Mouse (Mus musculus): ENCODE data around the gene Ttc41. TPM values are rescaled to one million over a fixed set of nuclear protein-coding genes. Genes with fewer than 3 reads are reported as not detected.

Gene Ttc41
- polyA plus RNA-seq, 2 experiments = 0.98 to 2.5 TPM

- Histone ChIP-seq H3K4me3 (replicated peaks; ENCODE audit: low read length) (no peak overlapping the region), H3K4me1 (ENCODE audit: control insufficient read depth, insufficient read depth, low read length) (0 out of 2 replicates have a peak, but pooled peaks cover 8% of the 10 kb centered on the region), H3K27ac (replicated peaks; ENCODE audit: low read depth, low read length) (no peak overlapping the region), H3K9me3 (ENCODE audit: control insufficient read depth, low read length) (no peaks in the 10 kb centered on the region), H3K36me3 (ENCODE audit: control insufficient read depth, insufficient read depth, low read length) (no peaks in the 10 kb centered on the region; the same call in 1 of the 2 replicates), H3K4me2 (replicated peaks; ENCODE audit: low read depth, low read length, severe bottlenecking) (no peak overlapping the region), H3K9ac (ENCODE audit: low read depth, low read length, severe bottlenecking) (no peak overlapping the region), H3K27me3 (ENCODE audit: control insufficient read depth, insufficient read depth, low read length) (no peaks in the 10 kb centered on the region)
- DNase-seq (ENCODE audit: low spot score) (no peak), ATAC-seq (ENCODE audit: low FRiP score, low read depth) (no peak)
- TF ChIP-seq POLR2A (IDR thresholded peaks at IDR 0.05; ENCODE audit: borderline replicate concordance, extremely low read depth, insufficient read depth, insufficient read length) = no peak
- 81% methylated on average over 9 of the region's 9 CpGs for WGBS
Measured at GRCm38 (mm10) chr10:86810000-86810399, 104.4 kb downstream of the Ttc41 start.

GRCm38 (mm10) chr10:86810612-86811011 is 105.0 kb downstream of the Ttc41 start:
- WGBS = 92% methylated on average over 5 of the region's 5 CpGs
- no peak overlapping the region for H3K27ac ChIP-seq (replicated peaks; ENCODE audit: low read depth, low read length)
- H3K27me3 ChIP-seq (ENCODE audit: control insufficient read depth, insufficient read depth, low read length) = no peaks in the 10 kb centered on the region
- TF ChIP-seq POLR2A (IDR thresholded peaks at IDR 0.05; ENCODE audit: borderline replicate concordance, extremely low read depth, insufficient read depth, insufficient read length) = no peak
- H3K9me3 ChIP-seq (ENCODE audit: control insufficient read depth, low read length) = no peaks in the 10 kb centered on the region
- no peak overlapping the region for H3K4me3 ChIP-seq (replicated peaks; ENCODE audit: low read length)
- no peak for ATAC-seq (ENCODE audit: low FRiP score, low read depth)
- H3K4me1 ChIP-seq (ENCODE audit: control insufficient read depth, insufficient read depth, low read length) = 0 out of 2 replicates have a peak, but pooled peaks cover 8% of the 10 kb centered on the region
- H3K9ac ChIP-seq (ENCODE audit: low read depth, low read length, severe bottlenecking) = no peak overlapping the region
- DNase-seq (ENCODE audit: low spot score) = no peak
- H3K4me2 ChIP-seq (replicated peaks; ENCODE audit: low read depth, low read length, severe bottlenecking) = no peak overlapping the region
- no peaks in the 10 kb centered on the region; the same call in 1 of the 2 replicates for H3K36me3 ChIP-seq (ENCODE audit: control insufficient read depth, insufficient read depth, low read length)

GRCm38 (mm10) chr10:86814292-86815131 is 108.9 kb downstream of the Ttc41 start:
- H3K36me3 ChIP-seq (ENCODE audit: control insufficient read depth, insufficient read depth, low read length) = no peaks in the 10 kb centered on the region; the same call in 1 of the 2 replicates
- no peak overlapping the region for H3K27ac ChIP-seq (replicated peaks; ENCODE audit: low read depth, low read length)
- ATAC-seq (ENCODE audit: low FRiP score, low read depth) = no peak
- H3K4me3 ChIP-seq (replicated peaks; ENCODE audit: low read length) = no peak overlapping the region
- H3K9ac ChIP-seq (ENCODE audit: low read depth, low read length, severe bottlenecking) = no peak overlapping the region
- no peak for DNase-seq (ENCODE audit: low spot score)
- no peaks in the 10 kb centered on the region for H3K9me3 ChIP-seq (ENCODE audit: control insufficient read depth, low read length)
- H3K4me1 ChIP-seq (ENCODE audit: control insufficient read depth, insufficient read depth, low read length) = peaks cover 8% of the 10 kb centered on the region; the same call in 1 of the 2 replicates
- H3K4me2 ChIP-seq (replicated peaks; ENCODE audit: low read depth, low read length, severe bottlenecking) = no peak overlapping the region
- TF ChIP-seq POLR2A (IDR thresholded peaks at IDR 0.05; ENCODE audit: borderline replicate concordance, extremely low read depth, insufficient read depth, insufficient read length) = no peak
- 57% methylated on average over 19 of the region's 19 CpGs for WGBS
- no peaks in the 10 kb centered on the region for H3K27me3 ChIP-seq (ENCODE audit: control insufficient read depth, insufficient read depth, low read length)

DNA sequence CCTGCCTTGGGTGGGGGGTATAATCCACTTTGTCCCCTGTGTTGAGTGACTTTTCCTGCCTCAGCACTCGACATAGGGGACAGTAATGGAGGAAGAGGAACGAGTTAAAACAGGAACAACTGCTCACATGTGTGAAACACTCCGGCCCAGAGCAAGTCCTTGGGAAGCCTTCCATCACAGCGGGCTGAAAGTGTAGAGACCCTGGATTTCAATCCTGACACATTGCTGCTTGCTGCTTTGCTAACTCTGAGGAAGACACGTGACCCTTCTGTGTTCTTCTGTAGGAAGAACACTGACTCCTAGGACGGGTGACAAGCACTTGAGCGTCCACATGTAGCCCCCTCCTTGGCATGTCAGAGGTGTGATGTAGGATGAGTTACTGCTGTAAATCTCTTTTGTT is 109.5 kb downstream of the Ttc41 start:
- no peak overlapping the region for H3K9ac ChIP-seq (ENCODE audit: low read depth, low read length, severe bottlenecking)
- WGBS = 77% methylated on average over 7 of the region's 7 CpGs

GRCm38 (mm10) chr10:86819649-86820165 is 114.1 kb downstream of the Ttc41 start:
- WGBS = 42% methylated on average over 8 of the region's 8 CpGs
- Histone ChIP-seq H3K4me3 (replicated peaks; ENCODE audit: low read length) (no peak overlapping the region), H3K36me3 (ENCODE audit: control insufficient read depth, insufficient read depth, low read length) (peaks cover 5% of the 10 kb centered on the region; the same call in 1 of the 2 replicates), H3K9ac (ENCODE audit: low read depth, low read length, severe bottlenecking) (no peak overlapping the region), H3K27ac (replicated peaks; ENCODE audit: low read depth, low read length) (no peak overlapping the region), H3K27me3 (ENCODE audit: control insufficient read depth, insufficient read depth, low read length) (no peaks in the 10 kb centered on the region), H3K4me2 (replicated peaks; ENCODE audit: low read depth, low read length, severe bottlenecking) (no peak overlapping the region), H3K9me3 (ENCODE audit: control insufficient read depth, low read length) (no peaks in the 10 kb centered on the region), H3K4me1 (ENCODE audit: control insufficient read depth, insufficient read depth, low read length) (peaks cover 12% of the 10 kb centered on the region; the same call in 1 of the 2 replicates)
- no peak for DNase-seq (ENCODE audit: low spot score)
- no peak for ATAC-seq (ENCODE audit: low FRiP score, low read depth)
- TF ChIP-seq POLR2A (IDR thresholded peaks at IDR 0.05; ENCODE audit: borderline replicate concordance, extremely low read depth, insufficient read depth, insufficient read length) = no peak

More for the DNA sequence above, 109.5 kb downstream of the Ttc41 start:
- ATAC-seq (ENCODE audit: low FRiP score, low read depth) (no peak), DNase-seq (ENCODE audit: low spot score) (no peak)
- no peak overlapping the region for H3K4me2 ChIP-seq (replicated peaks; ENCODE audit: low read depth, low read length, severe bottlenecking)
- H3K4me3 ChIP-seq (replicated peaks; ENCODE audit: low read length) = no peak overlapping the region
- no peak overlapping the region for H3K27ac ChIP-seq (replicated peaks; ENCODE audit: low read depth, low read length)
- TF ChIP-seq POLR2A (IDR thresholded peaks at IDR 0.05; ENCODE audit: borderline replicate concordance, extremely low read depth, insufficient read depth, insufficient read length) = no peak
- H3K36me3 ChIP-seq (ENCODE audit: control insufficient read depth, insufficient read depth, low read length) = no peaks in the 10 kb centered on the region; the same call in 1 of the 2 replicates
- peaks cover 14% of the 10 kb centered on the region; the same call in 1 of the 2 replicates for H3K4me1 ChIP-seq (ENCODE audit: control insufficient read depth, insufficient read depth, low read length)
- H3K27me3 ChIP-seq (ENCODE audit: control insufficient read depth, insufficient read depth, low read length) = no peaks in the 10 kb centered on the region
- no peaks in the 10 kb centered on the region for H3K9me3 ChIP-seq (ENCODE audit: control insufficient read depth, low read length)
